Mouse (Mus musculus) CH12.LX (cell line): ENCODE measurements around the gene Vsig10l. TPM values are rescaled to one million over a fixed set of nuclear protein-coding genes. Genes with fewer than 3 reads are reported as not detected.

Experiments
- DNase-seq: peaks from one replicate; pipeline ENCODE4 v3.0.0-alpha.2; 2013; ENCODE audit errors: extremely low read depth
- H3K27ac ChIP-seq: 2 replicates; pipeline ENCODE4 v1.5.1; 2012; ENCODE audit warnings: low read depth, mild to moderate bottlenecking, control low read depth, moderate library complexity; ENCODE audit not compliant: insufficient read depth
- H3K27me3 ChIP-seq: replicated peaks from 2 replicates; pipeline ENCODE3; 2012; ENCODE audit warnings: inconsistent platforms
- H3K36me3 ChIP-seq, 2 experiments: replicated peaks in 1 of 2; 2 replicates each; pipeline versions ENCODE3 to v1.6.1; 2012; ENCODE audit warnings: inconsistent platforms in 1 of 2, low read length in 1 of 2, mild to moderate bottlenecking in 1 of 2, mixed read lengths in 1 of 2, moderate library complexity in 1 of 2; ENCODE audit not compliant: control insufficient read depth in 1 of 2, insufficient read depth in 1 of 2
- H3K4me1 ChIP-seq, 2 experiments: 2 replicates each; pipeline ENCODE4 v1.6.1; 2012; ENCODE audit warnings: inconsistent platforms in 1 of 2, moderate library complexity in 1 of 2; ENCODE audit not compliant: insufficient read depth in 2 of 2, control insufficient read depth in 1 of 2
- H3K4me2 ChIP-seq: 2 replicates; pipeline ENCODE4 v1.6.1; 2012; ENCODE audit warnings: low read depth, mild to moderate bottlenecking, control low read depth; ENCODE audit not compliant: poor library complexity, insufficient read depth, severe bottlenecking
- H3K4me3 ChIP-seq, 3 experiments: fragments of 150-350 bp in 1 of 3; sonication (generic) in 1 of 3; replicated peaks in 1 of 3; 2 replicates each; pipeline versions ENCODE3 to v1.5.1; 2011 to 2012; ENCODE audit warnings: low read depth in 2 of 3, low read length in 2 of 3, mild to moderate bottlenecking in 2 of 3, moderate library complexity in 2 of 3, control low read depth in 1 of 3, improper control_type of control experiment in 1 of 3, inconsistent platforms in 1 of 3, mixed read lengths in 1 of 3; ENCODE audit not compliant: poor library complexity in 1 of 3
- H3K79me2 ChIP-seq: replicated peaks from 2 replicates; pipeline ENCODE4 v1.6.1; 2012; ENCODE audit warnings: mild to moderate bottlenecking, moderate library complexity; ENCODE audit not compliant: control insufficient read depth, poor library complexity, insufficient read depth, severe bottlenecking; ENCODE audit errors: extremely low read depth
- H3K9ac ChIP-seq: 2 replicates; pipeline ENCODE4 v1.6.1; 2012; ENCODE audit warnings: low read depth, mild to moderate bottlenecking, control low read depth, moderate library complexity; ENCODE audit not compliant: insufficient read depth
- H3K9me3 ChIP-seq: replicated peaks from 2 replicates; pipeline ENCODE3; 2012; ENCODE audit warnings: low read length, inconsistent platforms, mixed read lengths
- CHD2 ChIP-seq: IDR thresholded peaks from 2 replicates; pipeline ENCODE4 v1.6.1; 2011; ENCODE audit warnings: low read length, improper control_type of control experiment
- ELF1 ChIP-seq: IDR thresholded peaks from 2 replicates; pipeline ENCODE4 v1.6.1; 2014; ENCODE audit warnings: low read depth, mild to moderate bottlenecking, inconsistent platforms, low read length, improper control_type of control experiment
- EP300 ChIP-seq: IDR thresholded peaks from 2 replicates; pipeline ENCODE4 v1.6.1; 2011; ENCODE audit warnings: low read length, improper control_type of control experiment
- ETS1 ChIP-seq: conservative IDR thresholded peaks from 2 replicates; pipeline ENCODE4 v1.6.1; 2012; ENCODE audit warnings: low read depth, mild to moderate bottlenecking, inconsistent platforms, low read length, improper control_type of control experiment, moderate library complexity
- HCFC1 ChIP-seq: IDR thresholded peaks from 2 replicates; pipeline ENCODE4 v1.6.1; 2012; ENCODE audit warnings: low read depth, mild to moderate bottlenecking, inconsistent platforms, low read length, improper control_type of control experiment
- IRF4 ChIP-seq: IDR thresholded peaks from 2 replicates; pipeline ENCODE4 v1.6.1; 2014; ENCODE audit warnings: low read depth, mild to moderate bottlenecking, inconsistent platforms, low read length, improper control_type of control experiment
- JUN ChIP-seq: IDR thresholded peaks from 2 replicates; pipeline ENCODE4 v1.6.1; 2011; ENCODE audit warnings: low read depth, mild to moderate bottlenecking, low read length, improper control_type of control experiment, moderate library complexity; ENCODE audit not compliant: insufficient read depth
- KAT2A ChIP-seq: IDR thresholded peaks from 2 replicates; pipeline ENCODE4 v1.6.1; 2012; ENCODE audit warnings: low read length, improper control_type of control experiment, inconsistent platforms; ENCODE audit not compliant: insufficient replicate concordance
- MAFK ChIP-seq: IDR thresholded peaks from 2 replicates; pipeline ENCODE4 v1.6.1; 2011; ENCODE audit warnings: low read length, improper control_type of control experiment; ENCODE audit not compliant: insufficient replicate concordance
- MAZ ChIP-seq: IDR thresholded peaks from 2 replicates; pipeline ENCODE4 v1.6.1; 2012; ENCODE audit warnings: low read depth, mild to moderate bottlenecking, inconsistent platforms, low read length, improper control_type of control experiment, moderate library complexity
- MEF2A ChIP-seq: IDR thresholded peaks from 2 replicates; pipeline ENCODE4 v1.6.1; 2014; ENCODE audit warnings: low read depth, mild to moderate bottlenecking, inconsistent platforms, low read length, improper control_type of control experiment, borderline replicate concordance
- MXI1 ChIP-seq: IDR thresholded peaks from 2 replicates; pipeline ENCODE4 v1.6.1; 2011; ENCODE audit warnings: mild to moderate bottlenecking, low read depth, low read length, improper control_type of control experiment
- NELFE ChIP-seq: IDR thresholded peaks from 2 replicates; pipeline ENCODE4 v1.6.1; 2011; ENCODE audit warnings: low read depth, low read length, improper control_type of control experiment
- NRF1 ChIP-seq: IDR thresholded peaks from 2 replicates; pipeline ENCODE4 v1.6.1; 2014; ENCODE audit warnings: low read depth, mild to moderate bottlenecking, inconsistent platforms, low read length, improper control_type of control experiment, moderate library complexity
- PAX5 ChIP-seq: IDR thresholded peaks from 2 replicates; pipeline ENCODE4 v1.6.1; 2012; ENCODE audit warnings: low read length, inconsistent platforms, mixed read lengths
- POLR2A ChIP-seq: IDR thresholded peaks from 2 replicates; pipeline ENCODE4 v1.6.1; 2011; ENCODE audit warnings: low read depth, mild to moderate bottlenecking, improper control_type of control experiment, low read length
- RAD21 ChIP-seq: IDR thresholded peaks from 2 replicates; pipeline ENCODE4 v1.6.1; 2011; ENCODE audit warnings: low read depth, mild to moderate bottlenecking, low read length, improper control_type of control experiment, moderate library complexity
- SIN3A ChIP-seq: IDR thresholded peaks from 2 replicates; pipeline ENCODE4 v1.6.1; 2012; ENCODE audit warnings: low read length, improper control_type of control experiment, inconsistent platforms
- SMC3 ChIP-seq: IDR thresholded peaks from 2 replicates; pipeline ENCODE4 v1.6.1; 2011; ENCODE audit warnings: low read depth, low read length, improper control_type of control experiment
- UBTF ChIP-seq: IDR thresholded peaks from 2 replicates; pipeline ENCODE4 v1.6.1; 2012; ENCODE audit warnings: low read depth, mild to moderate bottlenecking, inconsistent platforms, low read length, improper control_type of control experiment, moderate library complexity
- USF1 ChIP-seq: IDR thresholded peaks from 2 replicates; pipeline ENCODE4 v1.6.1; 2014; ENCODE audit warnings: low read depth, mild to moderate bottlenecking, inconsistent platforms, low read length, improper control_type of control experiment
- USF2 ChIP-seq: conservative IDR thresholded peaks from 2 replicates; pipeline ENCODE4 v1.6.1; 2011; ENCODE audit warnings: low read depth, low read length, improper control_type of control experiment
- ZMIZ1 ChIP-seq: IDR thresholded peaks from 2 replicates; pipeline ENCODE4 v1.6.1; 2012; ENCODE audit warnings: low read depth, mild to moderate bottlenecking, inconsistent platforms, low read length, improper control_type of control experiment
- dilution Hi-C: fragments of 300-500 bp; cut with MboI; formaldehyde crosslinking; loops from 2 replicates; pipeline ENCODE4 v1.14.3; 2020; ENCODE audit warnings: low sequenced_read_pairs; ENCODE audit not compliant: extremely low pct_unique_long_range_greater_than_20kb, extremely low pct_ligation_motif_present
- in situ Hi-C: fragments of 300-500 bp; cut with MboI; formaldehyde crosslinking; loops from 3 replicates; pipeline ENCODE4 v1.14.3; 2019; ENCODE audit warnings: low sequenced_read_pairs, low pct_ligation_motif_present, low pct_unique_long_range_greater_than_20kb, mixed read lengths
- polyA plus RNA-seq: library from polyadenylated mRNA; unstranded; fragments of >175 nt; gene quantifications from 2 replicates; pipeline ENCODE4 v1.2.1, GENCODE M21; 2012; ENCODE audit warnings: low read depth; ENCODE audit not compliant: insufficient read length
- total RNA-seq, 2 experiments: library from RNA; depleted of rRNA; stranded (reverse); fragments of 300-350 nt in 1 of 2; fragments of >200 nt in 1 of 2; gene quantifications; 2 replicates each; pipeline ENCODE4 v1.2.3; 2012 to 2014

Gene Vsig10l
- total and polyA plus RNA-seq, 3 experiments, result 0.12 to 0.99 (median 0.17) TPM

DNA sequence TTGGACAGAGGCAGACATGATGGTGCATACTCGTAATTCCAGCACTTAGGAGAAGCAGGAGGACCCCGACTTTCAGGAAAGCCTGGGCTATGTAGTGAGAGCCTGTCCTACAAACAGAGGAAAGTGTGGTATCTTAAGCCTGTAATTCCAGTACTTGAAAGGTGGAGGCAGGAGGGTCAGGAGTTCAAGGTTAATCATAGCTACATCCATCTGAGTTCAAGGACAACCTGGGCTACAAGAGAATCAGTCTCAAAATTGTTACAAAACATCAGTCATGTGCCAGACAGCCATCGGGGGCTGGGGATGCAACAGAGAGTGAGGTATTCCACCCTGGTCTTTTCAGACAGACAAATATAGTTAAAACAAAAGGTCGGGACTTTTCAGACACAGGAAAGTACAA lies 30.1 kb upstream of the Vsig10l start:
- Histone ChIP-seq H3K4me3 (no peak overlapping the region), H3K27ac (no peak overlapping the region), H3K36me3 (no peaks in the 10 kb centered on the region), H3K9me3 (peaks cover 7% of the 10 kb centered on the region), H3K27me3 (peaks cover 4% of the 10 kb centered on the region), H3K4me1 (no peaks in the 10 kb centered on the region; a peak in 1 of 4 replicates), H3K9ac (no peak overlapping the region), H3K79me2 (no peaks in the 10 kb centered on the region), H3K4me2 (no peak overlapping the region)
- dilution Hi-C loops, result no loop called here
- TF ChIP-seq ZMIZ1, result no peak
- no peak for TF ChIP-seq CHD2
- TF ChIP-seq USF1, result no peak
- no peak for TF ChIP-seq MXI1
- TF ChIP-seq POLR2A, result no peak
- TF ChIP-seq MAZ, result no peak
- no peak for TF ChIP-seq UBTF
- no peak for TF ChIP-seq USF2
- TF ChIP-seq HCFC1, result no peak
- no peak for TF ChIP-seq PAX5
- in situ Hi-C loops, result no loop called here
- no peak for DNase-seq

DNA sequence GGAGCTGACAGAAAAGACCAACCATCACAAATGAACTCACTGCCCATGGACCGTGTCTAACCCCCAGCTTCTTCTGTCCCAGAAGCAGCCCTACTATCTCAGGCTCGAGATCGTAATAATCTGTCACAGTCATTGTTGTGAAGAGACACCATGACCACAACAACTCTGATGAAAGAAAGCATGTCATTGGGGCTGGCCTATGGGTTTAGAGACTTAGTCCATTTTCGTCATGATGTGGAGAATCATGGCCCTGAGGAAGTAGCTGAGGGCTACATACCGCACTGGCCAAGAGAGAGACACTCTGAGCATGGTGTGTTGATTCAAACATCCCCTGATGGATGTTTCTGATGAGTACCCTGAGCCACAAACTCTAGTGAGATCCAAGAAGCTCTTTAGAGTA lies 28.3 kb upstream of the Vsig10l start:
- Histone ChIP-seq H3K9ac (no peak overlapping the region), H3K4me3 (no peak overlapping the region), H3K36me3 (no peaks in the 10 kb centered on the region), H3K4me1 (peaks cover 3 to 18% of the 10 kb centered on the region in 2 experiments), H3K9me3 (peaks cover 7% of the 10 kb centered on the region), H3K4me2 (no peak overlapping the region), H3K27me3 (peaks cover 4% of the 10 kb centered on the region), H3K27ac (no peak overlapping the region), H3K79me2 (no peaks in the 10 kb centered on the region)
- in situ Hi-C loops, result no loop called here
- dilution Hi-C loops, result no loop called here
- DNase-seq, result no peak
- TF ChIP-seq NELFE (no peak), SIN3A (no peak), ELF1 (no peak), UBTF (no peak), ETS1 (no peak), NRF1 (no peak), SMC3 (no peak), EP300 (no peak), MAFK (no peak), HCFC1 (no peak), JUN (no peak), IRF4 (no peak), MEF2A (no peak), RAD21 (no peak), KAT2A (no peak)
